Mouse (Mus musculus) forebrain, embryonic 14.5 days (tissue): ENCODE measurements around the gene Sdk2. TPM values are rescaled to one million over a fixed set of nuclear protein-coding genes. Genes with fewer than 3 reads are reported as not detected.

Source experiments
- ATAC-seq: fragments of 200-750 bp; cut with Nextera tagmentation; 2 replicates; pipeline ENCODE4 v1.8.0; 2017; ENCODE audit warnings: mild to moderate bottlenecking, moderate library complexity
- DNase-seq: peaks from one replicate; pipeline ENCODE4 v3.0.0-alpha.2; 2015; ENCODE audit warnings: low spot score
- H3K27ac ChIP-seq: fragments of 300-500 bp; sonication (generic); 2 replicates; pipeline ENCODE4 v1.5.1; 2014; ENCODE audit warnings: low read depth, mild to moderate bottlenecking, control low read depth, low read length, moderate library complexity
- H3K27me3 ChIP-seq: fragments of 300-500 bp; sonication (generic); replicated peaks from 2 replicates; pipeline ENCODE4 v1.6.1; 2014; ENCODE audit warnings: low read length, control low read depth, mixed read lengths; ENCODE audit not compliant: control insufficient read depth, insufficient read depth
- H3K36me3 ChIP-seq: fragments of 300-500 bp; sonication (generic); 2 replicates; pipeline ENCODE4 v1.6.1; 2014; ENCODE audit warnings: low read length, control low read depth; ENCODE audit not compliant: control insufficient read depth, insufficient read depth
- H3K4me1 ChIP-seq: fragments of 300-500 bp; sonication (generic); 2 replicates; pipeline ENCODE4 v1.6.1; 2014; ENCODE audit warnings: antibody characterized with exemption, low read length, control low read depth; ENCODE audit not compliant: control insufficient read depth, insufficient read depth
- H3K4me2 ChIP-seq: fragments of 300-500 bp; sonication (generic); 2 replicates; pipeline ENCODE4 v1.6.1; 2014; ENCODE audit warnings: mild to moderate bottlenecking, control low read depth, low read length
- H3K4me3 ChIP-seq: fragments of 300-500 bp; sonication (generic); 2 replicates; pipeline ENCODE4 v1.5.1; 2014; ENCODE audit warnings: low read depth, low read length, control low read depth
- H3K9ac ChIP-seq: fragments of 300-500 bp; sonication (generic); 2 replicates; pipeline ENCODE4 v1.6.1; 2014; ENCODE audit warnings: mild to moderate bottlenecking, low read length, control low read depth, moderate library complexity
- H3K9me3 ChIP-seq: fragments of 300-500 bp; sonication (generic); replicated peaks from 2 replicates; pipeline ENCODE4 v1.6.1; 2016; ENCODE audit warnings: low read length, control low read depth, mixed read lengths; ENCODE audit not compliant: control insufficient read depth
- WGBS: fragments of 180-500 bp; shearing (Covaris S2); extraction: QIAGEN DNeasy Blood & Tissue Kit; methylation state at CpG from one replicate; pipeline ENCODE4 v1.1.7; 2014; 5-methylcytosine and 5-hydroxymethylcytosine counted together
- polyA plus RNA-seq: library from polyadenylated mRNA; unstranded; fragments of >200 nt; fragmentation: Nextera tagmentation; extraction: Ambion mirVana; gene quantifications from 2 replicates; pipeline ENCODE4 v1.2.1, GENCODE M21; 2014

The Sdk2 gene
- polyA plus RNA-seq, 1 experiment from 2014 or later: 1.1 TPM

GRCm38 (mm10) chr11:114016108-114016888 is 50.5 kb downstream of the Sdk2 start:
- ATAC-seq (no peak; the same call in 1 of the 2 replicates), DNase-seq (no peak)
- peaks cover 16% of the 10 kb centered on the region for H3K4me1 ChIP-seq
- peaks cover 3% of the 10 kb centered on the region; the same call in 1 of the 2 replicates for H3K27me3 ChIP-seq
- WGBS: 31% methylated on average over 15 of the region's 15 CpGs
- no peak overlapping the region for H3K4me3 ChIP-seq
- H3K27ac ChIP-seq: no peak overlapping the region
- no peaks in the 10 kb centered on the region for H3K36me3 ChIP-seq
- H3K9ac ChIP-seq: no peak overlapping the region
- no peaks in the 10 kb centered on the region for H3K9me3 ChIP-seq
- H3K4me2 ChIP-seq: no peak overlapping the region

GRCm38 (mm10) chr11:114011523-114011922 is 55.3 kb downstream of the Sdk2 start:
- no peak for ATAC-seq
- Histone ChIP-seq H3K27ac (no peak overlapping the region), H3K9ac (0 out of 2 replicates have a peak overlapping the region, but pooled peaks have one; percentile 9), H3K4me3 (no peak overlapping the region), H3K4me1 (peaks cover 4% of the 10 kb centered on the region; the same call in 1 of the 2 replicates), H3K27me3 (no peaks in the 10 kb centered on the region), H3K36me3 (no peaks in the 10 kb centered on the region), H3K9me3 (no peaks in the 10 kb centered on the region), H3K4me2 (no peak overlapping the region)
- 66% methylated on average over 9 of the region's 9 CpGs for WGBS
- DNase-seq: peak; percentile 32

GRCm38 (mm10) chr11:114005879-114006278 is 61.0 kb downstream of the Sdk2 start:
- Histone ChIP-seq H3K36me3 (no peaks in the 10 kb centered on the region), H3K4me1 (no peaks in the 10 kb centered on the region), H3K27ac (no peak overlapping the region; the same call in 1 of the 2 replicates), H3K27me3 (no peaks in the 10 kb centered on the region), H3K9me3 (no peaks in the 10 kb centered on the region), H3K9ac (no peak overlapping the region), H3K4me2 (no peak overlapping the region), H3K4me3 (no peak overlapping the region)
- DNase-seq (peak; percentile 56), ATAC-seq (no peak)
- 14% methylated on average over 12 of the region's 12 CpGs for WGBS

DNA sequence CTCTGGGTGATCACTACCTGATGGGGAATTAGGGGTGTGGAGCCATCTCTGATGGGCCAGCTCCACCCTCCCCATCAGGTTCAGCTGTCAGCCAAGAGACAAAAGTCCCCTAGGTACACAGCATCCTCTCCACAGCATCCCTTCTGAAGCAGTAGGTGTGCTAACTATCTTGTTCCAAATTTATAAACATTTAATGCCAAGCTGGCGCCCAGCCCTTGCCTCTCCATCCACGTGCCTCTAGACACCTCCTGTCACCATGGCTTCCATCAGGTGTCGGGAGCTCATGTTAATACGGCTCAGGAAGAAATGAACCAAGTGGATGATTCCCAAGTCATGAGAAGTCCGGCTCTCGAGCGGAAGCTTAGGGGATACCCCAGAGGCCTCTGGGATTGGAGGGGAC is 62.2 kb downstream of the Sdk2 start:
- H3K36me3 ChIP-seq: no peaks in the 10 kb centered on the region
- DNase-seq: no peak
- H3K9ac ChIP-seq: no peak overlapping the region
- no peak overlapping the region for H3K27ac ChIP-seq
- no peaks in the 10 kb centered on the region for H3K9me3 ChIP-seq
- 92% methylated on average over 7 of the region's 7 CpGs for WGBS
- no peak overlapping the region for H3K4me3 ChIP-seq
- no peak overlapping the region for H3K4me2 ChIP-seq
- H3K4me1 ChIP-seq: no peaks in the 10 kb centered on the region
- H3K27me3 ChIP-seq: no peaks in the 10 kb centered on the region
- ATAC-seq: no peak

DNA sequence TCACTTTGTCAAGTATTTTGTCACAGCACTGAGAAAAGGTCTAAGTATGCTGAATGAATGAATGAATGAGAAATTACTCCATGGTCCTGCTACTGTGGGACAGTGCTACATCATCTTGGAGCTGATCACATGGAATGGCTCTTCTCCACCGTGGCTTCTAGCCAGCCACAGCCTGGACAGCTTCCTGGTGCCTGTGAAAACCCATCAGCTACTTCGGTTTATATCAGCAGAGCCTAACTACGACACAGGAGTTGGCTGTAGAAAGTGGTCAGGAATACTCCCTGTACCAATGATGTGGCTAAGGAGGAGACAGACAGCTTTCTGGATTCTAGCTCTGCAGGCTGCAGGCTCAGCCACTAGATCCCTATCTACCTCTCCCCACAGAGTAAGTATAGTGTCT is 63.7 kb downstream of the Sdk2 start:
- 83% methylated on average over 3 of the region's 3 CpGs for WGBS
- Histone ChIP-seq H3K27me3 (no peaks in the 10 kb centered on the region), H3K4me2 (no peak overlapping the region), H3K9me3 (no peaks in the 10 kb centered on the region), H3K4me3 (no peak overlapping the region), H3K36me3 (no peaks in the 10 kb centered on the region), H3K9ac (no peak overlapping the region), H3K4me1 (no peaks in the 10 kb centered on the region), H3K27ac (no peak overlapping the region)
- DNase-seq: no peak
- ATAC-seq: no peak

DNA sequence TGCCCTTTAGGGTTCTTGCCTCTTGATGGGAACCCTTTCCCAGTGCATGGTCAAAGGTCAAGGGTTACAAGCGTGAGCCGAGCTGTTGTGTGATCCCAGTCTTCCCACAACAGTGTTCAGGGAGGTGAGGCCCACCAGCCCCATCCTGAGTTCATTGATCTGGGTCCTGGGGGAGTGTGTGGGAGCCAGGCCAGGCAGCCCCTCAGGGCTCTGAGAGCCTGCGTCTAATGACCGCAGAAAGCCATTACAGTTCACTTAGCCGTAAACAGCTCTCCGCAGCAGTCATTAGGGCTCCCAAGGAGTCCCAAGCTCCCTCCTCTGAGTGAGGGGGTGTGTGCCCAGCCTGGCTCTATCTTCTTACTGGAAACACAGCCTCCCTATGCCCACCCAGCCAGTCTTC is 66.8 kb downstream of the Sdk2 start:
- H3K4me1 ChIP-seq: no peaks in the 10 kb centered on the region
- H3K4me2 ChIP-seq: no peak overlapping the region
- WGBS: 31% methylated on average over 6 of the region's 6 CpGs
- no peak overlapping the region for H3K9ac ChIP-seq
- no peak overlapping the region for H3K4me3 ChIP-seq
- no peaks in the 10 kb centered on the region for H3K27me3 ChIP-seq
- DNase-seq: no peak
- no peak for ATAC-seq
- no peak overlapping the region for H3K27ac ChIP-seq
- no peaks in the 10 kb centered on the region for H3K36me3 ChIP-seq
- H3K9me3 ChIP-seq: no peaks in the 10 kb centered on the region

GRCm38 (mm10) chr11:113998702-113999101 is 68.1 kb downstream of the Sdk2 start:
- DNase-seq (no peak), ATAC-seq (no peak)
- Histone ChIP-seq H3K4me3 (no peak overlapping the region), H3K4me2 (no peak overlapping the region), H3K9ac (no peak overlapping the region), H3K36me3 (no peaks in the 10 kb centered on the region), H3K9me3 (no peaks in the 10 kb centered on the region), H3K4me1 (no peaks in the 10 kb centered on the region), H3K27me3 (no peaks in the 10 kb centered on the region), H3K27ac (no peak overlapping the region)
- WGBS: 94% methylated on average over 3 of the region's 3 CpGs

DNA sequence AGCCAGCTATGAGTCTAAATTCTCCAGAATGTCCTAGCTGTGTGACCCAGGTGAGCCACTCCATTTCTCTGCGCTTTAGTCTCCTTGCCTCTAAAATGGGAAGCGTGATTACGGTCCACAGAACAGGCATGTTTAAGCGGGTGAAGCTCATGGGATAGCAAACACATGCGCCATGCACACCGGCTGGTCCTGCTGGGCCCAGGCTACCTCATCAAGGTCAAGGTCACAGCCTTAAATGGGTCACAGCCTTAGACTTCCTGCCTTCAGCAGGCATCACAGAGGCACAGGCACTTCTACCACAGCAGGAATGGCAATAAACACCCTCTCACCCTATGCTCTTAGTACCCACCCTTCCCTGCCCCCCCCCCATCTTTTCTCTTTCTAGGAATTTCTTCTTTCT is 72.9 kb downstream of the Sdk2 start:
- Histone ChIP-seq H3K27ac (no peak overlapping the region), H3K9ac (no peak overlapping the region), H3K27me3 (no peaks in the 10 kb centered on the region), H3K36me3 (no peaks in the 10 kb centered on the region), H3K4me2 (no peak overlapping the region), H3K4me1 (peaks cover 16% of the 10 kb centered on the region), H3K4me3 (no peak overlapping the region), H3K9me3 (no peaks in the 10 kb centered on the region)
- DNase-seq (no peak), ATAC-seq (no peak)
- 96% methylated on average over 6 of the region's 6 CpGs for WGBS

GRCm38 (mm10) chr11:113992894-113993293 is 74.0 kb downstream of the Sdk2 start:
- 57% methylated on average over 10 of the region's 10 CpGs for WGBS
- no peak overlapping the region for H3K27ac ChIP-seq
- H3K9ac ChIP-seq: no peak overlapping the region
- DNase-seq: peak; percentile 24
- H3K27me3 ChIP-seq: no peaks in the 10 kb centered on the region
- no peaks in the 10 kb centered on the region for H3K9me3 ChIP-seq
- no peak overlapping the region for H3K4me2 ChIP-seq
- peaks cover 16% of the 10 kb centered on the region for H3K4me1 ChIP-seq
- H3K36me3 ChIP-seq: no peaks in the 10 kb centered on the region
- ATAC-seq: no peak
- no peak overlapping the region for H3K4me3 ChIP-seq
